Mouse (Mus musculus) limb, embryonic 10.5 days (tissue): ENCODE results near the gene Golga4. TPM values are rescaled to one million over a fixed set of nuclear protein-coding genes. Genes with fewer than 3 reads are reported as not detected.

Experiments used
- DNase-seq: peaks from one replicate; pipeline ENCODE4 v3.0.0-alpha.2; 2017; ENCODE audit warnings: low spot score
- H3K27ac ChIP-seq: fragments of 300-500 bp; sonication (generic); 2 replicates; pipeline ENCODE4 v1.5.1; 2016; ENCODE audit warnings: mild to moderate bottlenecking
- H3K27me3 ChIP-seq: fragments of 300-500 bp; sonication (generic); 2 replicates; pipeline ENCODE4 v1.6.1; 2016; ENCODE audit warnings: low read depth, mild to moderate bottlenecking; ENCODE audit not compliant: poor library complexity, severe bottlenecking
- H3K36me3 ChIP-seq: fragments of 300-500 bp; sonication (generic); 2 replicates; pipeline ENCODE4 v1.6.1; 2016; ENCODE audit warnings: mild to moderate bottlenecking, moderate library complexity
- H3K4me1 ChIP-seq: fragments of 300-500 bp; sonication (generic); 2 replicates; pipeline ENCODE4 v1.6.1; 2016
- H3K4me3 ChIP-seq: fragments of 300-500 bp; sonication (generic); 2 replicates; pipeline ENCODE4 v1.5.1; 2016; ENCODE audit warnings: mild to moderate bottlenecking, moderate library complexity
- H3K9me3 ChIP-seq: fragments of 300-500 bp; sonication (generic); replicated peaks from 2 replicates; pipeline ENCODE4 v1.6.1; 2016; ENCODE audit warnings: mild to moderate bottlenecking
- WGBS: fragments of 180-500 bp; shearing (Covaris S2); methylation state at CpG from one replicate; pipeline ENCODE4 v1.1.7; 2016; 5-methylcytosine and 5-hydroxymethylcytosine counted together
- polyA plus RNA-seq: library from polyadenylated mRNA; unstranded; fragments of >200 nt; fragmentation: Nextera tagmentation; extraction: Ambion mirVana; gene quantifications from 2 replicates; pipeline ENCODE4 v1.2.1, GENCODE M21; 2016

The Golga4 gene
- polyA plus RNA-seq, 1 experiment from 2014 or later, result 49.6 TPM

- no peak for DNase-seq
- 75% methylated on average over 8 of the region's 8 CpGs for WGBS
- peaks cover 13% of the 10 kb centered on the region for H3K4me1 ChIP-seq
- H3K4me3 ChIP-seq, result no peak overlapping the region
- H3K27me3 ChIP-seq, result no peaks in the 10 kb centered on the region
- no peak overlapping the region for H3K27ac ChIP-seq
- no peaks in the 10 kb centered on the region for H3K9me3 ChIP-seq
- H3K36me3 ChIP-seq, result peaks cover 42% of the 10 kb centered on the region
Measured at GRCm38 (mm10) chr9:118519101-118519500, 13.0 kb downstream of the Golga4 start.

GRCm38 (mm10) chr9:118520011-118520410 lies 13.9 kb downstream of the Golga4 start:
- WGBS, result 70% methylated on average over 8 of the region's 8 CpGs
- no peak for DNase-seq
- H3K27me3 ChIP-seq, result no peaks in the 10 kb centered on the region
- no peak overlapping the region for H3K4me3 ChIP-seq
- H3K4me1 ChIP-seq, result peaks cover 13% of the 10 kb centered on the region
- H3K27ac ChIP-seq, result no peak overlapping the region
- peaks cover 43% of the 10 kb centered on the region for H3K36me3 ChIP-seq
- H3K9me3 ChIP-seq, result no peaks in the 10 kb centered on the region

GRCm38 (mm10) chr9:118520858-118521257 lies 14.8 kb downstream of the Golga4 start:
- Histone ChIP-seq H3K27me3 (no peaks in the 10 kb centered on the region), H3K9me3 (no peaks in the 10 kb centered on the region), H3K4me3 (no peak overlapping the region), H3K27ac (no peak overlapping the region), H3K36me3 (peaks cover 43% of the 10 kb centered on the region), H3K4me1 (peaks cover 13% of the 10 kb centered on the region)
- DNase-seq, result no peak
- 15% methylated on average over 3 of the region's 3 CpGs for WGBS

GRCm38 (mm10) chr9:118521659-118522058 lies 15.6 kb downstream of the Golga4 start:
- Histone ChIP-seq H3K4me3 (no peak overlapping the region), H3K36me3 (peaks cover 44% of the 10 kb centered on the region), H3K27ac (no peak overlapping the region), H3K9me3 (no peaks in the 10 kb centered on the region), H3K27me3 (no peaks in the 10 kb centered on the region), H3K4me1 (peaks cover 13% of the 10 kb centered on the region)
- 80% methylated on average over 8 of the region's 8 CpGs for WGBS
- DNase-seq, result no peak

GRCm38 (mm10) chr9:118523738-118524137 lies 17.7 kb downstream of the Golga4 start:
- no peaks in the 10 kb centered on the region for H3K27me3 ChIP-seq
- 84% methylated on average over 11 of the region's 11 CpGs for WGBS
- peaks cover 13% of the 10 kb centered on the region for H3K4me1 ChIP-seq
- peaks cover 63% of the 10 kb centered on the region for H3K36me3 ChIP-seq
- no peak for DNase-seq
- no peaks in the 10 kb centered on the region for H3K9me3 ChIP-seq
- H3K27ac ChIP-seq, result no peak overlapping the region
- H3K4me3 ChIP-seq, result no peak overlapping the region

- H3K9me3 ChIP-seq, result no peaks in the 10 kb centered on the region
- 95% methylated on average over 18 of the region's 18 CpGs for WGBS
- no peak for DNase-seq
- H3K4me1 ChIP-seq, result no peaks in the 10 kb centered on the region
- no peak overlapping the region for H3K4me3 ChIP-seq
- H3K27ac ChIP-seq, result no peak overlapping the region
- H3K36me3 ChIP-seq, result peaks cover 96% of the 10 kb centered on the region
- no peaks in the 10 kb centered on the region for H3K27me3 ChIP-seq
Measured at GRCm38 (mm10) chr9:118527056-118527455, 21.0 kb downstream of the Golga4 start.

GRCm38 (mm10) chr9:118529783-118530182 lies 23.7 kb downstream of the Golga4 start:
- DNase-seq, result no peak
- Histone ChIP-seq H3K9me3 (no peaks in the 10 kb centered on the region), H3K4me1 (no peaks in the 10 kb centered on the region), H3K27ac (no peak overlapping the region), H3K4me3 (no peak overlapping the region), H3K27me3 (no peaks in the 10 kb centered on the region), H3K36me3 (peaks cover 97% of the 10 kb centered on the region)
- 84% methylated on average over 3 of the region's 3 CpGs for WGBS

GRCm38 (mm10) chr9:118530679-118531078 lies 24.6 kb downstream of the Golga4 start:
- no peak overlapping the region for H3K27ac ChIP-seq
- no peak overlapping the region for H3K4me3 ChIP-seq
- H3K4me1 ChIP-seq, result no peaks in the 10 kb centered on the region
- H3K27me3 ChIP-seq, result no peaks in the 10 kb centered on the region
- 91% methylated on average over 6 of the region's 6 CpGs for WGBS
- peaks cover 97% of the 10 kb centered on the region for H3K36me3 ChIP-seq
- no peaks in the 10 kb centered on the region for H3K9me3 ChIP-seq
- no peak for DNase-seq

GRCm38 (mm10) chr9:118532516-118533205 lies 26.6 kb downstream of the Golga4 start:
- WGBS, result 92% methylated on average over 7 of the region's 7 CpGs
- Histone ChIP-seq H3K27ac (no peak overlapping the region), H3K4me1 (no peaks in the 10 kb centered on the region), H3K4me3 (no peak overlapping the region), H3K9me3 (no peaks in the 10 kb centered on the region), H3K27me3 (no peaks in the 10 kb centered on the region), H3K36me3 (peaks cover 97% of the 10 kb centered on the region)
- DNase-seq, result no peak

- no peak overlapping the region for H3K4me3 ChIP-seq
- DNase-seq, result no peak
- no peaks in the 10 kb centered on the region for H3K4me1 ChIP-seq
- WGBS, result 93% methylated on average over 6 of the region's 6 CpGs
- no peaks in the 10 kb centered on the region for H3K9me3 ChIP-seq
- peaks cover 99% of the 10 kb centered on the region for H3K36me3 ChIP-seq
- no peaks in the 10 kb centered on the region for H3K27me3 ChIP-seq
- no peak overlapping the region for H3K27ac ChIP-seq
Measured at GRCm38 (mm10) chr9:118536946-118537345, 30.9 kb downstream of the Golga4 start.

GRCm38 (mm10) chr9:118537463-118538339 lies 31.6 kb downstream of the Golga4 start:
- Histone ChIP-seq H3K4me3 (no peak overlapping the region), H3K9me3 (no peaks in the 10 kb centered on the region), H3K27me3 (no peaks in the 10 kb centered on the region), H3K36me3 (peaks cover 96% of the 10 kb centered on the region), H3K4me1 (no peaks in the 10 kb centered on the region), H3K27ac (no peak overlapping the region)
- no peak for DNase-seq
- 91% methylated on average over 9 of the region's 9 CpGs for WGBS

- 92% methylated on average over 8 of the region's 8 CpGs for WGBS
- no peak for DNase-seq
- Histone ChIP-seq H3K4me1 (no peaks in the 10 kb centered on the region), H3K9me3 (no peaks in the 10 kb centered on the region), H3K27me3 (no peaks in the 10 kb centered on the region), H3K36me3 (peaks cover 91% of the 10 kb centered on the region), H3K4me3 (no peak overlapping the region), H3K27ac (no peak overlapping the region)
Measured at GRCm38 (mm10) chr9:118541851-118542250, 35.8 kb downstream of the Golga4 start.

- 89% methylated on average over 6 of the region's 6 CpGs for WGBS
- H3K9me3 ChIP-seq, result no peaks in the 10 kb centered on the region
- peaks cover 87% of the 10 kb centered on the region for H3K36me3 ChIP-seq
- no peaks in the 10 kb centered on the region for H3K4me1 ChIP-seq
- no peaks in the 10 kb centered on the region for H3K27me3 ChIP-seq
- no peak for DNase-seq
- no peak overlapping the region for H3K4me3 ChIP-seq
- no peak overlapping the region for H3K27ac ChIP-seq
Measured at GRCm38 (mm10) chr9:118545146-118545545, 39.1 kb downstream of the Golga4 start.
